Mouse (Mus musculus) C2C12 (cell line): ENCODE results near the gene Psmd12. TPM values are rescaled to one million over a fixed set of nuclear protein-coding genes. Genes with fewer than 3 reads are reported as not detected.

Experiments
- H3K27me3 ChIP-seq: one replicate; pipeline ENCODE4 v1.6.1; 2011; ENCODE audit not compliant: control insufficient read depth, insufficient read depth, insufficient read length
- H3K36me3 ChIP-seq: one replicate; pipeline ENCODE4 v1.6.1; 2011; ENCODE audit not compliant: control insufficient read depth, insufficient read depth
- H3K4me3 ChIP-seq: one replicate; pipeline ENCODE4 v1.5.1; 2011; ENCODE audit warnings: mild to moderate bottlenecking, control low read depth; ENCODE audit not compliant: poor library complexity, insufficient read depth, severe bottlenecking
- H3K79me2 ChIP-seq: one replicate; pipeline ENCODE4 v1.6.1; 2011; ENCODE audit not compliant: control insufficient read depth, insufficient read depth
- H3K79me3 ChIP-seq: one replicate; pipeline ENCODE4 v1.6.1; 2011; ENCODE audit warnings: low read depth, control low read depth
- H3ac ChIP-seq: one replicate; pipeline ENCODE3; 2011; ENCODE audit warnings: low read depth; ENCODE audit not compliant: control insufficient read depth, insufficient read length
- CEBPB ChIP-seq: IDR thresholded peaks from one replicate; pipeline ENCODE4 v1.6.1; 2011; ENCODE audit warnings: low read depth, mild to moderate bottlenecking, control low read depth, moderate library complexity
- CTCF ChIP-seq: IDR thresholded peaks from one replicate; pipeline ENCODE4 v1.5.1; 2011; ENCODE audit not compliant: control insufficient read depth, insufficient read depth, insufficient read length
- FOSL1 ChIP-seq: IDR thresholded peaks from one replicate; pipeline ENCODE4 v1.8.0; 2011; ENCODE audit warnings: mild to moderate bottlenecking, low read length; ENCODE audit not compliant: poor library complexity, insufficient read depth, severe bottlenecking
- MAX ChIP-seq: IDR thresholded peaks from one replicate; pipeline ENCODE4 v1.6.1; 2011; ENCODE audit warnings: mild to moderate bottlenecking, control low read depth
- MYOD1 ChIP-seq: IDR thresholded peaks from one replicate; pipeline ENCODE4 v1.6.1; 2011; ENCODE audit warnings: low read depth; ENCODE audit not compliant: control insufficient read depth, insufficient read length
- MYOG ChIP-seq: IDR thresholded peaks from one replicate; pipeline ENCODE4 v1.6.1; 2011; ENCODE audit not compliant: control insufficient read depth, insufficient read length; ENCODE audit errors: extremely low read depth
- USF1 ChIP-seq: IDR thresholded peaks from one replicate; pipeline ENCODE4 v1.6.1; 2011; ENCODE audit warnings: low read depth, mild to moderate bottlenecking, control low read depth, moderate library complexity
- polyA plus RNA-seq: library from polyadenylated mRNA; unstranded; fragments of >200 nt; fragmentation: generic; extraction: Trizol; gene quantifications from one replicate; pipeline ENCODE4 v1.2.1, GENCODE M21; 2012; ENCODE audit warnings: missing spikeins

Gene Psmd12
- polyA plus RNA-seq, 1 experiment, result 77.0 TPM

DNA sequence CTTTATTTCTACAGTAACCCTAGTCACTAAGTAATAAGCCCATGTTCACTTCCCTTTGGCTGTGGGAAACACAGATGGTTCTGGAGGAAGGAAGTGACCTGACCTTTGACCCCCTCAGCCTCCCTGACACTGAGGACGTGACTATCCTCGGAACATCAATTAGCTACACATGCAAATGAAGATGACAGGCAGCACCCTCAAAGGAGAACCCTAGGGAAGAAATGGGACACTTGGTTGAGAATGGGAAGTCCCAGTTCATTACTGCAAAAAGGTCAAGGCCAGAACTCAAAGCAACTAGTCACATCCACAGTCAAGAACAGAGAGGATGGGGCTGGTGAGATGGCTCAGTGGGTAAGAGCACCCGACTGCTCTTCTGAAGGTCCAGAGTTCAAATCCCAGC is 38.2 kb upstream of the Psmd12 start:
- Histone ChIP-seq H3K36me3 (no peaks in the 10 kb centered on the region), H3K4me3 (no peak overlapping the region), H3K79me2 (no peaks in the 10 kb centered on the region), H3K27me3 (no peaks in the 10 kb centered on the region), H3ac (no peak overlapping the region), H3K79me3 (no peaks in the 10 kb centered on the region)
- TF ChIP-seq CEBPB (no peak), USF1 (no peak), MYOD1 (no peak), MYOG (no peak), FOSL1 (no peak), MAX (no peak), CTCF (no peak)

DNA sequence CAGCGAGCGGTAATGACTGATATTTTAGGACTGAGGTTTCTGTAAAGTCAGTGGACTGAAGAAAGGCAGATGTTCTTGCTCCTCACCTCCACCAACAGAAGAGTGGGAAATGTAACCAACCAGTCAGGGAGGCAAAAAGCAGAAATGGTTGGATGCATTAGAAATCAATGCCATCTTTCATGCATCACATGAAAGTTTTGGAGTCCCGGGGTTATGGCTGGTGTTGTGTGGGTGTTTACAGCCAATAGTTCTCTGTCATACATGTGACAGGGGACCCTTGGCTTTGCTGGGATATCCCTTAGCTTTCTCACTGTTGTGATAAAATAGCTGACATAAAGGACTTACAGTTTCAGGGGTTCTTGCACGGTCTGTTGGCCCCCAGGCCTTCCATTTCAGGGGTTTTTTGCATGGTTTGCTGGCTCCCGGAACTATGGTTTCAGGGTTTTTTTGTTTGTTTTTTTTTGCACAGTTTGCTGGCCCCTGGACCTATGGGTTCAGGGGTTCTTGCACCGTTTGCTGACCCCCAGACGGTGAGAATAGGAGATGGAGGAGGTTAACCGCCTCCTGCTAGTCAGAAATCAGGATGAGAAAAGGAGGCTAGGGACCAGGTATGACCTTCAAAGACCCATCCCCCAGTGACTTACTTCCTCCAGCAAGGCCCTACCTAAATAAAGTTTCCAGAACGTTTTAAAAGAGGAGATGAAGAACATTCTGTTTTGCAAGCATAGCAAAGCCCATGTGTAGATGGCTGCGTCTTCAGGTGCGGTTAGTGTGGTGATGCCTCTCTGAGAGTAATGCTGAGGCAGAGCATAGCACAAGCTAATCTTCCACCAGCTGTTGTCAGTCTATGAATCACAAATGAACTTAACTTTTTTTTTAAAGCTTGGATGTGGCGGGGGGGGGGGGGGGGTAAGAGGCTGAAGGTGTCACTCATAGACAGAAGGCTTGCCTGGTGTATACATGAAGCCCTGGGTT is 35.9 kb upstream of the Psmd12 start:
- no peak for TF ChIP-seq CEBPB
- no peak for TF ChIP-seq CTCF
- no peak for TF ChIP-seq MAX
- no peak for TF ChIP-seq USF1
- no peak for TF ChIP-seq MYOG
- TF ChIP-seq FOSL1, result no peak
- no peak for TF ChIP-seq MYOD1
- no peak overlapping the region for H3ac ChIP-seq
- no peaks in the 10 kb centered on the region for H3K79me2 ChIP-seq
- no peaks in the 10 kb centered on the region for H3K79me3 ChIP-seq
- no peaks in the 10 kb centered on the region for H3K36me3 ChIP-seq
- H3K27me3 ChIP-seq, result no peaks in the 10 kb centered on the region
- no peak overlapping the region for H3K4me3 ChIP-seq

GRCm38 (mm10) chr11:107445683-107446082 is 33.6 kb upstream of the Psmd12 start:
- no peaks in the 10 kb centered on the region for H3K79me2 ChIP-seq
- TF ChIP-seq CEBPB (no peak), MYOD1 (no peak), MAX (no peak), CTCF (no peak), USF1 (no peak), MYOG (no peak), FOSL1 (no peak)
- no peaks in the 10 kb centered on the region for H3K79me3 ChIP-seq
- H3K27me3 ChIP-seq, result no peaks in the 10 kb centered on the region
- H3K4me3 ChIP-seq, result no peak overlapping the region
- H3K36me3 ChIP-seq, result no peaks in the 10 kb centered on the region
- no peak overlapping the region for H3ac ChIP-seq

DNA sequence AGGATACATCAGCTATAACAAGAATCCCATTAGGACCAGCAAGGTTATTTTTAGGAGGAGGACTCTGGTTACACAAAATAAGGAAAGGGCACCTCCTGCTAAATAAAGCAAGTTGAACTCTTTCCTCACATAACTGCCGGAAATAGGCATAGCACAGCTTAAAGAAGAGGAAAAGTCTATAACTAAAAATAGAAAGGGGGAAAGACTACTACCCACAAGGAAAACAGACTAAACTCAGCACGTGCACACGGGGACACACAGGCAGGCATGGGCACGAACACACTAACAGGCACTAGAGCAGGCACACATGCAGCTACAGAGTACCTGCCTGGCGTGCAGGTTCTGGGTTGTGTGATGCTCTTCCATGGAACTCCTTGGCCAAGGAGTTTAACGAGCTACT is 32.6 kb upstream of the Psmd12 start:
- Histone ChIP-seq H3K79me3 (no peaks in the 10 kb centered on the region), H3K27me3 (no peaks in the 10 kb centered on the region), H3K79me2 (no peaks in the 10 kb centered on the region), H3K4me3 (no peak overlapping the region), H3K36me3 (no peaks in the 10 kb centered on the region), H3ac (no peak overlapping the region)
- TF ChIP-seq MYOD1, result no peak
- TF ChIP-seq CTCF, result no peak
- TF ChIP-seq MYOG, result no peak
- TF ChIP-seq CEBPB, result no peak
- TF ChIP-seq MAX, result no peak
- no peak for TF ChIP-seq USF1
- no peak for TF ChIP-seq FOSL1

DNA sequence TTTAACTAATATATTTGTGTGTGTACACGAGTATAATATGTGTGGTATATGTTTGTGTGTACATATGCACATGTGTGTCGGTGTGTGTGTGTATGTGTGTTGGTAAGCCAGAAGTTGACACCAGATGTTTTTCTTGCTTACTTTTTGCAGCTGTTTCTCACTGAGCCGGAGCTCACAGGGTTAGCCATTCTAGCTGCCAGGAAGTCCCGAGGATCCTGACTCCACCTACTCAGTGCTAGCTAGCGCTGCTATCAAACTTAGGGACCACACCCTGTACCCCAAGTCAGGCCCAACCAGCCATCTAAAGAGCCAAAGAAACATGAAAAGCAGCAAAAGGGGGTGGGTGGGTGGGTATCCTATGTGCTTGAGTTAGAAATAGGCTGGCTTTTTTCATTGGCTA is 31.9 kb upstream of the Psmd12 start:
- Histone ChIP-seq H3ac (no peak overlapping the region), H3K4me3 (no peak overlapping the region), H3K27me3 (no peaks in the 10 kb centered on the region), H3K79me2 (no peaks in the 10 kb centered on the region), H3K36me3 (no peaks in the 10 kb centered on the region), H3K79me3 (no peaks in the 10 kb centered on the region)
- TF ChIP-seq CTCF (no peak), MYOD1 (no peak), CEBPB (no peak), MAX (no peak), FOSL1 (no peak), MYOG (no peak), USF1 (no peak)

GRCm38 (mm10) chr11:107447915-107448314 is 31.4 kb upstream of the Psmd12 start:
- Histone ChIP-seq H3K4me3 (no peak overlapping the region), H3ac (no peak overlapping the region), H3K79me2 (no peaks in the 10 kb centered on the region), H3K36me3 (no peaks in the 10 kb centered on the region), H3K27me3 (no peaks in the 10 kb centered on the region), H3K79me3 (no peaks in the 10 kb centered on the region)
- no peak for TF ChIP-seq CTCF
- no peak for TF ChIP-seq MAX
- TF ChIP-seq MYOG, result no peak
- TF ChIP-seq FOSL1, result no peak
- no peak for TF ChIP-seq CEBPB
- no peak for TF ChIP-seq USF1
- TF ChIP-seq MYOD1, result no peak
